Mouse (Mus musculus) cerebellum, postnatal 25 days (tissue): Measurements from ENCODE around the gene Ufm1.

ENCODE experiments used
- DNase-seq, 2 experiments: peaks; one replicate each; pipeline ENCODE4 v3.0.0; 2021; ENCODE audit warnings: mixed read lengths in 2 of 2

The Ufm1 gene

DNA sequence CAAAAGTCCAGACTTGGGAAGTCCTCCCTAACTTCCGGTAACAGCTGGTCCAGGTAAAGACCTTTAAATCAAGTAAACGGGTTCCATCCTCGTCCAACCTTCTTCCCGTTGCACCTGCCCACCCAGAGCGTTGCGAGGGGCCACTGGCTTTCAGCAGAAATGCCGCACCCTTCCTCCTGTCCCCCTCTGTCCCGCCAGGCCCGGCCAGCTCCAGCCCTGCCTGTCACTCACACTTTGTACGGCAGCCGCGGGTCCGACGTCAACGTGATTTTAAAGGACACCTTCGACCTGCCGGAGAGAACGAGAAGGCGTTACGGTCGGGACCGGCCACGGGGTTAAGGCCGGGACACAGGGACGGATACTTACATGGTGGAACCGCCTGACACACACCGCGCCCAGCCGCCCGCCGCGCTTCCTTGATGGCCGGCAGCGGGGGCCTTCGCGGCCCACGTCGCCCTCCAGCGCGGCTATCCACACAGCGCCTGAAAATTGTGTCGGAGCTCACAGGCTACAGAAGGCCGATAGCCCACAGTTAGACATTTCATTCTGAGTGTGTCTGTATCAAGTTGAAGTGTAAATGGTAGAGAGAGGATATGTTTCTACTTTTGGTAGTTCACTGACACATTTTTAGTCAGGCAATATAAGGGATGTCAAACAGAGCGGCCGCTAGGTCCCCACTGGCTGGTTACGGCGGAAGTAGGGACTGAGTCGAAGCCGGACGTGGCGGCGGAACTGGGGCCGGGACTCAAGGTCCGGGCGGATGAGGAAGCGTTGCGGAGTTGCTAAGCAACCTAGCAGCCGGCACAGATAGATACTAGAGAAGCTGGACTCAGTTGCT lies at the start of gene Ufm1:
Gene Ufm1, minus strand, starts transcription at position 448 of the 838 bp plus-strand sequence.
- DNase-seq = peak; percentile 90 to 95

DNA sequence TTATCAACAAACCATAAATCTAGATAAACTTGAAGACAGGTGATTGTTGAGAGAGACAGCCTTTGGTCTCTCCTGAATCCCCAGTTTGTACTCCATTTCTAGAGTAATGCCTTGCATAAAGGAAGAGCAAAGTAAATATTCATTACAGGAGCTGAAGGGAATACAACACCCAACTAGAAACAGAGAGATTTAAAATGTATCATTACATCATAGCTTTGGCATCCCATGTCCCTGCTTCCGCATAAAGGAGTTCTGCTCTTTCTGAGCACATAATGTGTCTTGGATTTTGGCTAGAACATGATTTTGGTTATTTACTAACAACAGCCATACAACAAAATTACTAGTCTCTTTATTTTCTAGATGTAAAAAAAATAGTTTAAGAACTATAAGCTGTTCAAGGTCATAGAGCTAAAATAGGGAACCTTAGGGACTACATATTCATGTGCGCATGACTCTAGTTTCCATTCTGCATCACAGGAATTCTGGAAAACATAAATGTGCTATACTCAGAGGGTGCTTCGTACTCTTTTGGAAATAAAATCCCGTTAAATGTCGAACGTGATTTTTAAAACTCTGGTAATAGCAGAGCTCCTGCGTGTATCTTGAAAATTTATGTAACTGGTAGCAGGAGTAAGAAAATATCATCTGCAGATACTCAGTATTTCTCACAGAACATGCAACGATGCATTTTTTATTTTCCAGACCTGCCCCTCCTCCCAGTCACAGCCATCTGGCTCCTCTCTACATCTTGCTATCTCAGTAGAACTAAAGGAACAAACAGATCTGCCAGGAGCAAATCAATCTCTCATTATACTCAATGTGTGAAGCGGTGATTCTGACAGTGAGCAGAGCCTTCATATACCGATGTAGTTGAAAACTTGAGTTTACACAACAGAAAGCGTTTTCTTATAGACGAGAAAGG lies 27.2 kb upstream of the Ufm1 start:
- DNase-seq = no peak

GRCm38 (mm10) chr3:53871596-53871995 lies 8.0 kb upstream of the Ufm1 start:
- DNase-seq = no peak

- DNase-seq = no peak
Observed at GRCm38 (mm10) chr3:53870482-53870881, 6.9 kb upstream of the Ufm1 start.

GRCm38 (mm10) chr3:53869263-53869662 lies 5.6 kb upstream of the Ufm1 start:
- DNase-seq = no peak

DNA sequence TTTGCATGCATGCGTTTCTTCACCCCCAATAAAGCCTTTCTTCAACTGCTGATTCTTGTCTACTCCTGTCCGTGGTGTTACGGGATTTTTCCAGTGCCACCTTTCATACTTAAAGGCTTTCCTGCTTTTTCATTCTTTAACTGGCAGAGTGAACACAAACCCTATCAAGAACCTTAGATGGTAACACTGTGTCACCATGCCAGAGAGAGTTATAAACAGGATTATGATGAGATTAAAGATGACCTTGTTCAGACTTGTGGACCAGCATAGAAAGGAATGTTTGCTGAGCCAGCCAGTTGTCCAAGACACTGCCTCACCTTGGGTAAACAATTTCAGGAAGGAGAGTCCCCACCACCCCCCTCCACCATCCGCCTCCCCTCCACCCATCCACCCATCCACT lies 4.6 kb upstream of the Ufm1 start:
- no peak for DNase-seq

DNA sequence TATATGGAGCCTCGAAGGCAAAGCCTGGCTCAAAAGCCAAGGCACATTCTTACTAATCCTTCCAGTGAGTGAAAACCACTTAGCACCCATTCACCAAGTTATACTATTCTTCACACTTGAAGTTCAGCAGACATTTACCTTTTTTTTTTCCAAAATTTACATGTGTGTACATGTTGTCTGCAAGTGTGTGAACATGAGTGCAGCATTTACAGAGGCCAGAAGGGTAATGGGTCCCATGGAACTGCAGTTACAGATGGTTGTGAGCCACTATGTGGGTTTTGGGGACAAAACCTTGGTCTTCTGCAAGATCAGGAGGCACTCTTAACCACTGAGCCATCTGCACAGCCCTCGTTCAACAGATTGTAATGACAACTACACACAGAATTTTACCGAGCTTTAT lies 8.8 kb downstream of the Ufm1 start:
- DNase-seq = no peak

- DNase-seq = no peak
Observed at GRCm38 (mm10) chr3:53854261-53854660, 9.4 kb downstream of the Ufm1 start.

- no peak for DNase-seq
Observed at GRCm38 (mm10) chr3:53848262-53848661, 15.4 kb downstream of the Ufm1 start.

DNA sequence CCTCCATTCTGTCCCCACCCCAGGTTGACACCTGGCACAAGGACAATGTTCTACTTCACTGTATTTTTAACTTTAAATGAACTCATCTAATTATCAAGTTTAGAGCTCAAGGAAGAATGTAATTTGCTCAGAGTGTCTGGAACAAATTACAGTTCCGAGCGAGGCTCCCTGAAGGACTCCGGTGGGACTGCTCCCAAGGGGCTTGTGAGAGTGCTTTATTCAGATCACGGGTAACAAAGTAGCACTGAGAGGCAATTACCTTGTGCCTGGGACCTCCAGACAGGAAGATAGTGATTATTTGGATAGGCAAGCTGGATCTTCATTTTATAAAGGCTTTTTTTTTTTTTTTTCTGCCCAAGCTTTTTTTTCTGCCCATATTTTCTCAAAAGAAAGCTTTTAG lies 15.9 kb downstream of the Ufm1 start:
- DNase-seq = no peak

GRCm38 (mm10) chr3:53846206-53846928 lies 17.3 kb downstream of the Ufm1 start:
- DNase-seq = no peak

GRCm38 (mm10) chr3:53844786-53845185 lies 18.8 kb downstream of the Ufm1 start, which contains the start of gene Gm10985:
Gene Gm10985 (plus strand): TSS chr3:53845086.
- DNase-seq = no peak

GRCm38 (mm10) chr3:53834238-53834637 lies 29.4 kb downstream of the Ufm1 start:
- no peak for DNase-seq

DNA sequence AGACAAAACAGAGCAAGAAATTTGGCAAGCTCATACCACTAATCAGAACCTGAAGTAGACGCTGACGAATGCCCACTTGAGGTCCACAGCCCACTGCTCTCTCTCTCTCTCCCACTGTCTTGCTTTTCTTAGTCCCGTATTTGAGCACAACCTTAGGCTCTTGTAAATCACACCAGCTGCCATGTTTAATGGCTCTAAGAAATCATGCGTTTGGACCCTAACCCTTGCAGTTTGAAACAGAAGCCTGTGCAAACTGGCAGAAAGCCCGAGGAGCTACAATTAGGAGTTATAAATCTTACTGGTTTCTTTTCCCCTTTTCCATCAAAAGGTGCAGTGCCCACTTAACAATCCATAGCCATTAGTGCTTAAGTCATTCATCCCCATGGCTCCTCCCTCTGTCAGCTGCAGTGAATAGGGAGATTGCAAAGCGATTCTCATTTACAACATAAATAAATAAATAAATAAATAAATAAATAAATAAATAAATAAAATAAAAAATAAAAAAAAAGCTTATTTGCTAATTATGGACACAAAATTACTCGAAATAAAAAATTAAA lies 50.1 kb downstream of the Ufm1 start:
- DNase-seq = no peak
